Mouse (Mus musculus) embryonic facial prominence, embryonic 11.5 days (tissue): ENCODE results near the gene Cntd1. TPM values are rescaled to one million over a fixed set of nuclear protein-coding genes. Genes with fewer than 3 reads are reported as not detected.

Experiments
- ATAC-seq: fragments of 200-750 bp; cut with Nextera tagmentation; replicated peaks from 2 replicates; pipeline ENCODE4 v1.8.0; 2017; ENCODE audit warnings: low read depth; ENCODE audit not compliant: insufficient number of reproducible peaks, low FRiP score, low TSS enrichment
- DNase-seq: peaks from one replicate; pipeline ENCODE4 v3.0.0-alpha.2; 2015; ENCODE audit warnings: low spot score
- H3K27ac ChIP-seq: fragments of 300-500 bp; sonication (generic); replicated peaks from 2 replicates; pipeline ENCODE4 v1.5.1; 2014; ENCODE audit warnings: mild to moderate bottlenecking, low read depth, low read length, control low read depth
- H3K27me3 ChIP-seq: fragments of 300-500 bp; sonication (generic); 2 replicates; pipeline ENCODE4 v1.6.1; 2014; ENCODE audit warnings: mild to moderate bottlenecking, low read length, moderate library complexity, mixed read lengths; ENCODE audit not compliant: control insufficient read depth, insufficient read depth
- H3K36me3 ChIP-seq: fragments of 300-500 bp; sonication (generic); replicated peaks from 2 replicates; pipeline ENCODE4 v1.6.1; 2014; ENCODE audit warnings: low read depth, mild to moderate bottlenecking, low read length, moderate library complexity, mixed read lengths; ENCODE audit not compliant: control insufficient read depth, insufficient read depth
- H3K4me1 ChIP-seq: fragments of 300-500 bp; sonication (generic); 2 replicates; pipeline ENCODE4 v1.6.1; 2014; ENCODE audit warnings: low read length, mixed read lengths; ENCODE audit not compliant: control insufficient read depth, insufficient read depth
- H3K4me2 ChIP-seq: fragments of 300-500 bp; sonication (generic); 2 replicates; pipeline ENCODE4 v1.6.1; 2014; ENCODE audit warnings: low read depth, mild to moderate bottlenecking, control low read depth, low read length, moderate library complexity
- H3K4me3 ChIP-seq: fragments of 300-500 bp; sonication (generic); 2 replicates; pipeline ENCODE4 v1.5.1; 2014; ENCODE audit warnings: low read depth, low read length, control low read depth
- H3K9ac ChIP-seq: fragments of 300-500 bp; sonication (generic); replicated peaks from 2 replicates; pipeline ENCODE4 v1.6.1; 2014; ENCODE audit warnings: mild to moderate bottlenecking, control low read depth, low read length
- H3K9me3 ChIP-seq: fragments of 300-500 bp; sonication (generic); replicated peaks from 2 replicates; pipeline ENCODE4 v1.6.1; 2016; ENCODE audit warnings: mild to moderate bottlenecking, low read length, inconsistent platforms, mixed read lengths; ENCODE audit not compliant: control insufficient read depth
- WGBS: fragments of 180-500 bp; shearing (Covaris S2); extraction: QIAGEN DNeasy Blood & Tissue Kit; methylation state at CpG from one replicate; pipeline ENCODE4 v1.1.7; 2014; 5-methylcytosine and 5-hydroxymethylcytosine counted together
- polyA plus RNA-seq: library from polyadenylated mRNA; unstranded; fragments of >200 nt; fragmentation: Nextera tagmentation; extraction: Ambion mirVana; gene quantifications from 2 replicates; pipeline ENCODE4 v1.2.1, GENCODE M21; 2014

Gene Cntd1
- polyA plus RNA-seq, 1 experiment from 2014 or later: 1.6 TPM

DNA sequence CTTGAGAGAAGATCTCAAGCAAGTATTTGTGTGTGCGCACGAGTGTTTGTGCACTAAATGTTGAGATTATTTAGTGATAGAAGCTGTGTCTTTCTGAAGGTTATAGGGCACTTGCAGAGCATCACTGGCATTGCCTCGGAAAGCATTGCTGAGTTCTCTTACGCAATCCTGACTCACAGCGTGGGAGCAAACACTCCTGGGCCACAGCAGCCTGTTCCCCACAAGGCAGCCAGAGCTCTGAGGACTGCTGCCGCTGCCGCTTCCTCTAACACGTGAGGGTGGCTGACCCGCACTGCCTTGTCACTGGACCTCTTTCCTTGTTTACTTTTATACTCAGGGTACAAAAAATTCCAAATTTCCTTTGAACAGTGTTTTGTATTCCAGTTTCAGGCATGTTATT, 8.5 kb downstream of the Cntd1 start:
- Histone ChIP-seq H3K4me1 (no peaks in the 10 kb centered on the region), H3K9ac (no peak overlapping the region), H3K27ac (no peak overlapping the region), H3K9me3 (no peaks in the 10 kb centered on the region), H3K27me3 (no peaks in the 10 kb centered on the region), H3K36me3 (peaks cover 7% of the 10 kb centered on the region), H3K4me3 (no peak overlapping the region), H3K4me2 (no peak overlapping the region)
- ATAC-seq (no peak), DNase-seq (no peak)
- 91% methylated on average over 9 of the region's 9 CpGs for WGBS

DNA sequence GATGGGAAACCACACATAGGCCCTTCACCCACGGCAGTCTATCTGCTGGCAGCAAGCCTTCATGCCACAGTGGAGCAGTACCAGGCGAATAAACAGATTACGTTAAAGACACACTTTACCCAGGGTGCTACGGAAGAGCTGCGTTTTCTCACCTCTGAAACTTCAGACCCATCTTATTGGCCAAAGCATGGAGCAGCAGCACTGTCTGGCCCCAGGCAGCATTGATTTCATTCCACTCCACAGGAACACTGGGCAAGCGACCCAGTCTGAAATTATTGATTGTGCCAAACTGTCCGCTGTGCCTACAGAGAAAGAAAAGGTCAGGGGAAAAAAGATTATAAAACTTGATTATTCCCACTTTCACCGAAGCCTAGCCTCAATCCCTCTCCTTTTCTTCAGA, 12.4 kb downstream of the Cntd1 start:
- peaks cover 9% of the 10 kb centered on the region for H3K36me3 ChIP-seq

DNA sequence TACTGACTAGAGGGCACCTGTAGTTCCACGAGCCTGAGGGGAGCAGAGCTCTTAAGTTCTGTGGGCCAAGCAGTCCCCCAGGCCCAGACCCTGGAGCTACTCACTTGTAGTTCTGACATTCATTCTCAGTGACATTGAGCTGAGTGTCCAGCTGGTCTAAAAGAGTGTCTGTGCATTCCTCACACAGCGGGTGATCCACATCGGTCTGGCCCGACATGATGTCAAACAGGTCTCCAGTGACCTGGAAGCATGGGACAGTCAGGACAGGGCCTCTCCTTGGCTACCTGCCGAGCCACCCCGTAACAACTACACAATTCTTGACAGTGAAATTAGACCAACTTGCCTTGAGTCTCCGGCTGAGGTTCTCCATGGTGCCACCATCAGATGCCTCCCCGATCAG, 16.4 kb downstream of the Cntd1 start:
- 89% methylated on average over 8 of the region's 8 CpGs for WGBS
- ATAC-seq: no peak
- H3K4me1 ChIP-seq: no peaks in the 10 kb centered on the region
- no peaks in the 10 kb centered on the region for H3K27me3 ChIP-seq
- no peak overlapping the region for H3K27ac ChIP-seq
- H3K36me3 ChIP-seq: peaks cover 7% of the 10 kb centered on the region
- H3K9me3 ChIP-seq: no peaks in the 10 kb centered on the region
- no peak overlapping the region for H3K4me3 ChIP-seq
- no peak for DNase-seq
- H3K4me2 ChIP-seq: no peak overlapping the region
- no peak overlapping the region for H3K9ac ChIP-seq

More for the DNA sequence above, 12.4 kb downstream of the Cntd1 start:
- H3K4me2 ChIP-seq: no peak overlapping the region
- H3K4me1 ChIP-seq: no peaks in the 10 kb centered on the region
- no peak for DNase-seq
- H3K9me3 ChIP-seq: no peaks in the 10 kb centered on the region
- WGBS: 95% methylated on average over 8 of the region's 8 CpGs
- no peak overlapping the region for H3K9ac ChIP-seq
- H3K4me3 ChIP-seq: no peak overlapping the region
- no peak for ATAC-seq
- H3K27ac ChIP-seq: no peak overlapping the region
- no peaks in the 10 kb centered on the region for H3K27me3 ChIP-seq

DNA sequence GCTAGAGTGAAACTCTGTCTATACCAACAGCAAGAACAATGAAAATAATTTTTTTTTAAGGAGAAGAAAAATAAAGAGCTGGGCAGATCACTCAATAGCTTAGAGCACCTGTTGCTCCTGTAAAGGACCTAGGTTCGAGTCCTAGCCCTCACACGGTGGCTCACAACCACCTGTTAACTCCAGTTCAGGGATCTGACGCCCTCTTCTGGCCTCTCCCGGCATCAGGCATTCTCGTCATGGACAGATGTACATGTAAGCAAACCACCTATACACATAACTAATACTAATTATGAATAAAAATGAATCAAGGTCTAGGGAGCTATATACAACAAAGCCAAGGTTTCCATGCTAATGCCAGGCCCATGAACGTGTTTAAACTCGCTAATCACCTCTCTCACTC, 22.1 kb downstream of the Cntd1 start:
- no peaks in the 10 kb centered on the region for H3K36me3 ChIP-seq
- no peak overlapping the region for H3K9ac ChIP-seq
- WGBS: 62% methylated on average over 7 of the region's 7 CpGs
- H3K27ac ChIP-seq: no peak overlapping the region
- peak overlapping the region; percentile 91 for H3K4me2 ChIP-seq
- DNase-seq: no peak
- H3K4me3 ChIP-seq: no peak overlapping the region
- no peaks in the 10 kb centered on the region for H3K27me3 ChIP-seq
- peaks cover 3% of the 10 kb centered on the region; the same call in 1 of the 2 replicates for H3K4me1 ChIP-seq
- ATAC-seq: no peak
- H3K9me3 ChIP-seq: no peaks in the 10 kb centered on the region

DNA sequence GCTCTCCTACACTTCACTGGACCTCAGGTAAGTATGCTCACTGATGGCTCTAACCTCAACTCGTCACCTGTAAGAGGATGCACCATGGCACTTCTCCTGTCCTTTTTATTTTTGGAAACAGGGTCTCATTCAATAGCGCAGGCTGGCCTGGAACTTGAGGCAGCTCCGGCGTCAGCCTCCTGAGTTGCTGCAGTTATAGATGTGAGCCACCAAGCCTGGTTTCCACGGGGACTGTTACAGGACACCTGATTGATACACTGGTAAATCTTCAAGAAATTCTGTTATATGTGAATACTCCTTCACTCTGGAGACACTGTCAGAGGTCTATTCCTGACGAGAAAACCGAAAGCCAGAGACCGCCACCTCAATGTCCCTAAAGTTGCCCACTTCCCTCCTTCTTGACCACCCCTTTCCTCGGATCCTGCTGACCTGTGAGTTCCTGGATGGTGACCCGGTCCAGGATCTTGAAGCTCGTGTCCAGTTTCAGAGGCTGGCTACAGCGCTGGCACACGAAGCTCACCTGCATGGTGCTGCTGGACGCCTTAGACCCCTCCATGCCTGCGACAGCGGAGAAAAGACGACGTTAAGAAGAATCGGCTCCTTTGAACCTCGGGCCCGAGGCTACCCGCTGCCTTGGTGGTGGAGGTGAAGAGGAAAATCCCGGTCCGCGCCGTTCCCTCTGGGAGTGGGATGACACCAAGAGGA, 22.6 kb downstream of the Cntd1 start:
- no peak overlapping the region for H3K27ac ChIP-seq
- 0 out of 2 replicates have a peak, but pooled peaks have one; percentile 18 for ATAC-seq
- no peaks in the 10 kb centered on the region for H3K27me3 ChIP-seq
- 14% methylated on average over 26 of the region's 26 CpGs for WGBS
- H3K9me3 ChIP-seq: no peaks in the 10 kb centered on the region
- peak overlapping the region; percentile 57 for H3K9ac ChIP-seq
- peak overlapping the region; percentile 91 for H3K4me2 ChIP-seq
- peak overlapping the region; percentile 57 for H3K4me3 ChIP-seq
- no peaks in the 10 kb centered on the region for H3K36me3 ChIP-seq
- DNase-seq: no peak
- peaks cover 3% of the 10 kb centered on the region; the same call in 1 of the 2 replicates for H3K4me1 ChIP-seq

DNA sequence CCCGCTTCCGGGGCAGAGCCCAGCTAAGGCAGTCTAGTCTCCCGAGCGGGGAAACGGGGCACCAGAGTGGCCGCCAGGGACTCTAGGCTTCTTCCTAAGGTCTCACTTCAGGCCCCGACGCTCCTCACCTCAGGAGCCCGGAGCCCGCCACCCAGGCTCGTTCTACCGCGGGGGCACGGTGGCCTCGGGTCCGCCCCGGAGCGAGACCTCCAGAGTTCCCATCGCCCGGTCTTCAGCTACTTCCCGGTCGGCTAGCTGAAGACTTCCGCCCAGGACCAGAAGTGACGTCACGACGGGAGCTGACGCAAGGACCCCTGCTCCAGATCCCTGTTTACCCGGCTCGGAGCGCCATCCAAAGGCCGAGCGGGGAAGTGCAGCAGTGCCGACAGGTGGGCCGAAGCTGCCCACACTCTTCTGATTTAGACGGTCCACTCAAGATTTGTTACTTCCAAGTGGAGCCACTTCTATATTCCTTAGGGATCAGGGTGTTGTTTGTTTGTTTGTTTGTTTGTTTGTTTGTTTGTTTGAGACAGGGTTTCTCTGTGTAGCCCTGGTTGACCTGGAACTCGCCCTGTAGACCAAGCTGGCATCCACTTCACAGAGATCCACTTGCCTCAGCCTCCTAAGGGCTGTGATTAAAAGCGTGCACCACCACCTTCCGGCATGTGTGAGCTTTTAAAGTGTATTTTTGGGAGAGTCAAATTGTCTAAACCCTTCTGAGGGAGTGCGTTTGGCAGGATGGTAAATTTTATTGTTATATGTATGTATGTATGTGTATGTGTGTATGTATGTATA, 23.4 kb downstream of the Cntd1 start, which contains the start of gene Becn1:
Becn1 (minus strand) TSS at position 283 of the 795 bp plus-strand sequence.
- Histone ChIP-seq H3K4me2 (peak within 1 kb of the TSS; percentile 91), H3K9ac (peak within 1 kb of the TSS; percentile 57), H3K36me3 (no peaks in the 10 kb centered on the region), H3K27ac (no peak within 1 kb of the TSS), H3K27me3 (no peaks in the 10 kb centered on the region), H3K4me3 (peak within 1 kb of the TSS; percentile 57), H3K9me3 (no peaks in the 10 kb centered on the region), H3K4me1 (peaks cover 3% of the 10 kb centered on the region; the same call in 1 of the 2 replicates)
- peak; percentile 97 for DNase-seq
- peak; percentile 90 for ATAC-seq
- WGBS: 6% methylated on average over 39 of the region's 39 CpGs

DNA sequence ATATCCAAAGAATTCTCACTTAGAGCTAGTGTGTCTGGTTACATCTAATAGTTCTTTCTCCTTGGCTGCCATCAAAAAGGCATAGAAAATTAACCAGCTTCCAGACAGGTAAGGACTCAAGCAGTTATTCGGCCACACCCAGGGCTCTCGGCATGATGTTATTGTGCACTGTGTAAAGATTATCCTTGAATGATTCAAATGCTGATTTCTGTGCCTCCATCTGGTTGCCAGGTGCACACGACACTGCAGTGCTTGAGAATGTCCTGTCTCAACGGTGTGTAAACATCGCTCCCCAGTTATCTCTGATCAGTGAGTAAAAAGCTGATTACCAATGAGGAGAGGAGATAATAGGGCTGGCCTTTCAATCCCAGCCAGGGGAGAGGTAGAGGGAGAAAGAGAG, 28.9 kb downstream of the Cntd1 start:
- Histone ChIP-seq H3K4me2 (no peak overlapping the region), H3K27ac (no peak overlapping the region), H3K36me3 (no peaks in the 10 kb centered on the region), H3K9ac (no peak overlapping the region), H3K4me3 (no peak overlapping the region), H3K4me1 (no peaks in the 10 kb centered on the region), H3K27me3 (no peaks in the 10 kb centered on the region), H3K9me3 (no peaks in the 10 kb centered on the region)
- 40% methylated on average over 5 of the region's 5 CpGs for WGBS
- ATAC-seq (no peak), DNase-seq (no peak)

DNA sequence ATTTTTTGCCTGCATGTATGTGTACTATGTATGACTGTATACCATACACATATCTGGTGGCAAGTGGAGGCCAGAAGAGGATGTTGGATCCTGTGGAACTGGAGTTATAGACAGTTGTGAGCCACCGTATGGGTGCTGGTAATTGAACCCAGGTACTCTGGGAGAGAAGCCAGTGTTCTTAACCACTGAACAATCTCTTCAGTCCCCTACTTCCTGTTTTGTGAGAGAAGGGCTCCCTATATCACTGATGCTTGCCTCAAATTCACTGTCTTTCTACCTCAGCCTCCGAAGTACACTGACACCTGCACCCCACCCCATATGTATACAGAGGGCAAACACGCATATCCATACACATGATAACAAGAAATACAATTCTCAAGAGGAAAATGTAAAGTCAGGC, 32.3 kb downstream of the Cntd1 start:
- Histone ChIP-seq H3K4me3 (no peak overlapping the region), H3K9me3 (no peaks in the 10 kb centered on the region), H3K27ac (no peak overlapping the region), H3K36me3 (no peaks in the 10 kb centered on the region), H3K4me2 (no peak overlapping the region), H3K4me1 (no peaks in the 10 kb centered on the region), H3K9ac (no peak overlapping the region), H3K27me3 (no peaks in the 10 kb centered on the region)
- ATAC-seq (no peak), DNase-seq (no peak)
- 90% methylated on average over 3 of the region's 3 CpGs for WGBS
